Mouse (Mus musculus) forebrain, postnatal 0 days (tissue): ENCODE data around the gene Elmsan1. TPM values are rescaled to one million over a fixed set of nuclear protein-coding genes. Genes with fewer than 3 reads are reported as not detected.

ENCODE experiments used
- ATAC-seq: fragments of 200-750 bp; cut with Nextera tagmentation; 2 replicates; pipeline ENCODE4 v1.8.0; 2017; ENCODE audit warnings: mild to moderate bottlenecking, moderate library complexity
- DNase-seq: peaks from one replicate; pipeline ENCODE4 v3.0.0-alpha.2; 2015
- H3K27ac ChIP-seq: fragments of 300-500 bp; sonication (generic); 2 replicates; pipeline ENCODE4 v1.5.1; 2014; ENCODE audit warnings: low read depth, mild to moderate bottlenecking, antibody characterized with exemption, low read length, moderate library complexity, mixed read lengths
- H3K27me3 ChIP-seq: fragments of 300-500 bp; sonication (generic); 2 replicates; pipeline ENCODE4 v1.6.1; 2014; ENCODE audit warnings: mild to moderate bottlenecking, low read length, mixed read lengths; ENCODE audit not compliant: insufficient read depth
- H3K36me3 ChIP-seq: fragments of 300-500 bp; sonication (generic); 2 replicates; pipeline ENCODE4 v1.6.1; 2014; ENCODE audit warnings: mild to moderate bottlenecking, moderate library complexity; ENCODE audit not compliant: insufficient read depth
- H3K4me1 ChIP-seq: fragments of 300-500 bp; sonication (generic); 2 replicates; pipeline ENCODE4 v1.6.1; 2014; ENCODE audit warnings: antibody characterized with exemption; ENCODE audit not compliant: insufficient read depth
- H3K4me2 ChIP-seq: fragments of 300-500 bp; sonication (generic); 2 replicates; pipeline ENCODE4 v1.6.1; 2014; ENCODE audit warnings: low read depth, mild to moderate bottlenecking, moderate library complexity
- H3K4me3 ChIP-seq: fragments of 300-500 bp; sonication (generic); 2 replicates; pipeline ENCODE4 v1.5.1; 2014; ENCODE audit warnings: low read depth, low read length, mixed read lengths
- H3K9ac ChIP-seq: fragments of 300-500 bp; sonication (generic); 2 replicates; pipeline ENCODE4 v1.6.1; 2014; ENCODE audit warnings: mild to moderate bottlenecking
- H3K9me3 ChIP-seq: fragments of 300-500 bp; sonication (generic); 2 replicates; pipeline ENCODE4 v1.6.1; 2016; ENCODE audit warnings: low read length
- CTCF ChIP-seq: sonication (generic); IDR thresholded peaks from 2 replicates; pipeline ENCODE4 v1.5.1; 2016; ENCODE audit warnings: antibody characterized with exemption, control low read depth, low read depth
- WGBS: fragments of 180-500 bp; shearing (Covaris S2); extraction: QIAGEN DNeasy Blood & Tissue Kit; methylation state at CpG from one replicate; pipeline ENCODE4 v1.1.7; 2014; 5-methylcytosine and 5-hydroxymethylcytosine counted together
- polyA plus RNA-seq: library from polyadenylated mRNA; unstranded; fragments of >200 nt; fragmentation: Nextera tagmentation; extraction: Ambion mirVana; gene quantifications from 2 replicates; pipeline ENCODE4 v1.2.1, GENCODE M21; 2015
- total RNA-seq: library from RNA; depleted of rRNA; stranded (reverse); fragments of >200 nt; gene quantifications from 2 replicates; pipeline ENCODE4 v1.2.3, GENCODE M21; 2014

Elmsan1 gene
- total and polyA plus RNA-seq, 2 experiments from 2014 or later: 2.5 to 7.9 TPM

DNA sequence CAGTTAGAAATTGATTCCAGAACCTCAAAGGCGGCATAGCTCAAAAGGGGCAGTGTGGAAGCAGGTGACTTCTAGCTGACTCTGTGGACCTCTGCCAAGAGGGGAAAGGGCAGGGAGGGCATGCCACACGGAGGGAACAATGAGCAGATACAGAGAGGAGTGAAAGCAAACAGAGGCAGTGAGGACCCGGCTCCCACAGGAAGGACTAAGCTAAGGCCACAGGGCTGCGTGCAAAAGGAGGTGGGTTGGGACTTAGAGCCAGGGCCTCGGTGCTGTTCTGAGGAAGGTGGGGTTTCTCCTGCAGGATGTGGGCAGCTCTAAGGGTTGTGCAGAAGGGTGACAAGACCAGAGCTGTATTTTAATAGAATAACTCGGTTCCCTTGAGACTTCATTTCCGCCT is 12.2 kb downstream of the Elmsan1 start:
- no peaks in the 10 kb centered on the region for H3K27me3 ChIP-seq
- DNase-seq (no peak), ATAC-seq (no peak)
- H3K4me3 ChIP-seq: no peak overlapping the region
- 56% methylated on average over 7 of the region's 7 CpGs for WGBS
- H3K36me3 ChIP-seq: no peaks in the 10 kb centered on the region
- no peaks in the 10 kb centered on the region for H3K9me3 ChIP-seq
- H3K4me2 ChIP-seq: no peak overlapping the region
- H3K4me1 ChIP-seq: no peaks in the 10 kb centered on the region
- no peak for TF ChIP-seq CTCF
- H3K9ac ChIP-seq: no peak overlapping the region
- no peak overlapping the region for H3K27ac ChIP-seq

DNA sequence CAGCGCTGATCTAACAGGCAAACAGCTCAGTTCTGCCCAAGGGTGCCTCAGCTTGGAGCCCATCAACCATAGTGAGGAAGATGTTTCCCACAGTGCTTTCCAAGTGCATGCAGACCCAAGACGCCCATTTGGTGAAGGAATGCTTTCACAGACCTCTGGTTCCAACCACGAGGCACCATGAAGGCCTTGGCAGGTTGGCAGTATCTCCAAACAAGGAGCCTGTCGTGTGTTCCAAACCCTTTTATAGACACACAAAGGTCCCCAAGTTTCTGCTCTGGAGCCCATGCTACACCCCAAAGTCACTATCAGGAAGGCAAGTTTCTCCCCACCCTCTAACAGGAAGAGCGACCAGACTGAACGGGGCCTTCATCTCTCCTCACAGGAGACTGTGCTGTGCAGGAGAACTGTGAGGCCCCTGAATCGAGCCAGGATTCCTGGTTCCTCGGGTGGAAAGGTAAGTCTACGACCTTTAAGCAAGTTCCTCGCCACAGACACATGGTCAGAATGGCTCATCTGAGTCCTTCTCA is 13.0 kb downstream of the Elmsan1 start:
- no peak for TF ChIP-seq CTCF
- no peaks in the 10 kb centered on the region for H3K4me1 ChIP-seq
- no peak for DNase-seq
- ATAC-seq: no peak
- WGBS: 91% methylated on average over 10 of the region's 10 CpGs
- no peak overlapping the region for H3K4me2 ChIP-seq
- no peak overlapping the region for H3K4me3 ChIP-seq
- no peaks in the 10 kb centered on the region for H3K27me3 ChIP-seq
- H3K9me3 ChIP-seq: no peaks in the 10 kb centered on the region
- H3K9ac ChIP-seq: no peak overlapping the region
- H3K27ac ChIP-seq: no peak overlapping the region
- no peaks in the 10 kb centered on the region for H3K36me3 ChIP-seq

DNA sequence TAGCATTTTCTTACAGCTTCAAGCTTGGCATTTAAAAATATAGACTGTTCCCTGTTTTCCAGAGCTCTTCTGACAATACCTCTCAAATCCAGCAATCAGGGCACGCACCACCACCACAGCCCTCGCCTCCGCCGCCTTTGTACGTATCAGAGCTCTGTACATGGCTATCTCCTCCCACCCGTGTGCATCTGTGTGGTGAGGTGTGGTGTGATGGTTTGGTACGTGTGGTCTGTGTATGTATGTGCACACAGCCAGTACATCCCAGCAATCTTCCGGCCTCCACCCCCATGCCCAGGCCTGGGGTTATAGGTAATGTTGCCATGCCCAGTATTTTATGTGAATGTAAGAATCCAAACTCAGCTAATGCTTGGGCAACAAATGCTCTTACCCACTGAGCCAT is 14.0 kb downstream of the Elmsan1 start:
- no peak overlapping the region for H3K27ac ChIP-seq

DNA sequence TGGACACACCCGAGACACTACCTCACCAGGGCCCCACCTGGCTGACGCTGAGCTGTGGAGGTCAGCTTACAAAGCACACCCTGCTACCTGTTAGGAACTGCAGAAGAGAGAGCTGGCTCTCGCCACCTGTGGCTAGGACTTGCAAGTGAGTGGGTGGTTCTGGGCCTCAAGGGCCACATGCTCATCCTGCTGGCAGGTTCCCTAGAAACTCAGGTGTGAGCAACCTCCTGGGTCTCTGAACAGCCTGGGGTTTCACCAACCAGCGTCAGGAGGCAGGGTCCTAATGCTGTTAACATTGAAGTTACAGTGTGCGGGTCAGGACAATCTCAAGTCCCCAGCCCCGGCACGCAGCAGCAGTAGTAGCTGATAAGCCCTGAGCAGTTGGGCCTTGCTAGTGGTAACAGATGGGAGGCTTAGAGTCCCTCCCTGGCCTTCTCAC is 14.9 kb downstream of the Elmsan1 start:
- no peak for TF ChIP-seq CTCF
- 81% methylated on average over 7 of the region's 7 CpGs for WGBS
- no peak overlapping the region for H3K4me2 ChIP-seq

More for the DNA sequence above, 14.0 kb downstream of the Elmsan1 start:
- 74% methylated on average over 8 of the region's 8 CpGs for WGBS
- TF ChIP-seq CTCF: no peak
- Histone ChIP-seq H3K9me3 (no peaks in the 10 kb centered on the region), H3K9ac (no peak overlapping the region), H3K27me3 (no peaks in the 10 kb centered on the region), H3K36me3 (no peaks in the 10 kb centered on the region), H3K4me3 (no peak overlapping the region), H3K4me2 (no peak overlapping the region), H3K4me1 (no peaks in the 10 kb centered on the region)
- DNase-seq: no peak
- ATAC-seq: no peak

DNA sequence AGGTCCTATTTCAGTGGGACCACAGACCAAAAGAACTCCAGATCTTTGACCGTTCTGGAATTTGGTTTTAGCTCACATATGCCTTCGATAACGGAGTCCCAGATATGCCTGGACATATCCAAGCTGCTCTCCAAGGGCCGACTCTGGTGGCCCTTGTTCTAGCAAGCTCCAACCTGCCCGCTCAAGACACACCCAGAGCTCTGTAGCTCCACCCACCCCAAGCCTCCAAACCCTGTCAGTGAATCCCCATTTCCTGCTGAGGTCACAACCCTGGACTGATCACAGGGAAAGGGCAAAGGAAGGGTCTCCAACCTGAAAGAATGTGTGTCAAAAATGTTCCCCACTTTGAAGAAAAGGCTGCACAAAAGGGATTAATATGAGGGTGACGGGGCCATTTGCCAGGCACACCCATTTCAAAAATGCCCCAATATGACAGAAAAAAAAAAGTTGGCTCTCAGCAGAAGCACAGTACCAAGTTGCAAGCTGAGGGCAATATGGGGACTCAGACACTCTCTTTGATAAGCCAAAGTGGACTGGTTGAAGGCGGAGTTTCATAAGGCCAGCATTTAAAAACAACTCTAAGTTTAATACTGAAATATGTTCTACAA is 15.4 kb downstream of the Elmsan1 start:
- 84% methylated on average over 7 of the region's 7 CpGs for WGBS
- Histone ChIP-seq H3K4me1 (no peaks in the 10 kb centered on the region), H3K36me3 (no peaks in the 10 kb centered on the region), H3K4me3 (no peak overlapping the region), H3K27ac (no peak overlapping the region), H3K9ac (no peak overlapping the region), H3K27me3 (no peaks in the 10 kb centered on the region), H3K4me2 (no peak overlapping the region), H3K9me3 (no peaks in the 10 kb centered on the region)
- DNase-seq (no peak), ATAC-seq (no peak)
- TF ChIP-seq CTCF: no peak

More for the DNA sequence above, 14.9 kb downstream of the Elmsan1 start:
- Histone ChIP-seq H3K4me1 (no peaks in the 10 kb centered on the region), H3K36me3 (no peaks in the 10 kb centered on the region), H3K27ac (no peak overlapping the region), H3K4me3 (no peak overlapping the region), H3K9me3 (no peaks in the 10 kb centered on the region), H3K27me3 (no peaks in the 10 kb centered on the region), H3K9ac (no peak overlapping the region)
- ATAC-seq (no peak), DNase-seq (no peak)

DNA sequence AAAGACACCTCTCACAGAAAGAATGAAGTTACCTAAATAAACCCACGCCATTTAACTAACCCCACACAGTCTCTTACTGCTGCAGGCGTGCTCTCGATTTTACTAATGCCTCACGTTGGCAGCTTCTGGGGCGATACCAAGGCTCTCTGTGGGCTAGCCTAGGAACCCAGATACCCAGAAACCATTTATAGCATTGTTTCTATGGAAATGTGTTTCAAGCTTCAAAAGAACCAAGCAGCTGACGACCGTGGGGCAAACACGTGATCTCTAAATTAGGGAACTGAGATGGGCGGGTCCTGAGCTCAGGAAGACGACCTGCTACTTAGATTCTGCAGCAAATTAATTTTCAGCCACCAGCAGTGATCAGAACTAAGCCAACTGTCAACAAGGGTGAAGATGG is 16.1 kb downstream of the Elmsan1 start:
- Histone ChIP-seq H3K9ac (no peak overlapping the region), H3K9me3 (no peaks in the 10 kb centered on the region), H3K4me2 (no peak overlapping the region), H3K27ac (no peak overlapping the region), H3K27me3 (no peaks in the 10 kb centered on the region), H3K4me1 (no peaks in the 10 kb centered on the region), H3K4me3 (no peak overlapping the region), H3K36me3 (no peaks in the 10 kb centered on the region)
- WGBS: 72% methylated on average over 10 of the region's 10 CpGs
- ATAC-seq (no peak), DNase-seq (no peak)
- no peak for TF ChIP-seq CTCF

DNA sequence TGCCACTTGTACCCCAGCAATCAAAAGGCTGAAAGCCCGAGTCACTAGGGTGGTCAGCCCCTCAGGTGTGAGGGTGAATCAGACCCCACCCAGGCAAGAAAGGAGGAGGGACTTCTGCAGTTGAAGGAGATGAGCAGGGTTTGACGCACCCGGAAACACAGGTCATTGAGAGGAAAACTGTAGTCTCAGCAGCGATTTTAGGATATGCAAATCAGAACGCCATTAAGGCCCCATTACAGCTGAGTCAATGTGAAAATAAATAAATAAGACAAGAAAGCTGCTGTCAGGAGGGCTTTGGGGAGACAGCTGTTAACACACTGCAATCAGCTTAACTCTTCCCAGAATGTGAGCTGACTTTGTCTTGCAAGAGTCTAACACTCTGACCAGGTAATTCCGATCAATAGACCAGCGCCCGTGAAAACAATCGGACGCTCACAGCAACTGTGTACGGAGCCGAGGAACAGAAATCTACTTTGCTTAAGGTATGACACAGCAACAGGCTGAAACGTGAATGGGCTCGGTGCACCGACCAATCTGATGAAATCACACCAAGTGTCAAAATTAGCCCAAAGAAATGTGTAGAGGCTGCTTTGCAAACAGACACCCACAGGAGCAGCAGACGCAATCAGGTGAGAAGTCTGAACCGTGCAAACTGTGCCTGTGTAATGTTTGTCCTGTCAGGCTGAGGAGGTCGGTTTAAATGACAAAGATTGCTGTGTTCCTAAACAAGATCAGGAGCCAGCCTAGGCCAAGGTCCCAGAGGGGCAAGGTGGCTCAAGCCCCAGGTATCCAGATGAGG is 16.8 kb downstream of the Elmsan1 start:
- H3K4me2 ChIP-seq: no peak overlapping the region
- H3K9ac ChIP-seq: no peak overlapping the region
- DNase-seq (no peak), ATAC-seq (peak; percentile 38; the same call in 1 of the 2 replicates)
- no peaks in the 10 kb centered on the region for H3K4me1 ChIP-seq
- TF ChIP-seq CTCF: no peak
- no peaks in the 10 kb centered on the region for H3K9me3 ChIP-seq
- H3K27me3 ChIP-seq: no peaks in the 10 kb centered on the region
- WGBS: 78% methylated on average over 18 of the region's 18 CpGs
- no peaks in the 10 kb centered on the region for H3K36me3 ChIP-seq
- no peak overlapping the region for H3K4me3 ChIP-seq
- H3K27ac ChIP-seq: no peak overlapping the region
